In genomic region chr8:125200273-125200863, GRCm38 (mm10) we compare ENCODE assay signal across 12 mouse cellular contexts.
DNase-seq lines count a peak whose midpoint lies in the region; ATAC-seq and TF ChIP-seq lines count a peak whose summit lies in the region.
"Had no signal": no experiment of that assay in that cellular context is flagged by ENCODE, and none has a peak within 500 bp of the region (broad histone marks: within the 10 kb centered on the region; RNA-seq: fewer than 3 reads in every experiment).

No protein-coding gene starts in this region.

- no peaks in the 10 kb centered on the region for H3K9me3 ChIP-seq in hindbrain, embryonic 13.5 days
- H3K9me3 ChIP-seq in hindbrain, embryonic 11.5 days (ENCODE audit: control insufficient read depth, low read length): no peaks in the 10 kb centered on the region
- no peaks in the 10 kb centered on the region for H3K9me3 ChIP-seq in hindbrain, embryonic 15.5 days
- H3K9me3 ChIP-seq in forebrain, postnatal 0 days (ENCODE audit: low read length): no peaks in the 10 kb centered on the region
- H3K9me3 ChIP-seq: liver, embryonic 13.5 days had no signal

- no peak overlapping the region for H3K9ac ChIP-seq in hindbrain, embryonic 13.5 days
- H3K9ac ChIP-seq in hindbrain, embryonic 11.5 days (ENCODE audit: low read depth, low read length): no peak overlapping the region
- no peak overlapping the region for H3K9ac ChIP-seq in hindbrain, embryonic 15.5 days
- no peak overlapping the region for H3K9ac ChIP-seq in forebrain, postnatal 0 days
- H3K9ac ChIP-seq: liver, embryonic 13.5 days had no signal

- no peaks in the 10 kb centered on the region for H3K36me3 ChIP-seq in hindbrain, embryonic 13.5 days
- H3K36me3 ChIP-seq in hindbrain, embryonic 11.5 days (ENCODE audit: control insufficient read depth, insufficient read depth, low read length): no peaks in the 10 kb centered on the region
- H3K36me3 ChIP-seq in hindbrain, embryonic 15.5 days: no peaks in the 10 kb centered on the region
- no peaks in the 10 kb centered on the region for H3K36me3 ChIP-seq in forebrain, postnatal 0 days (ENCODE audit: insufficient read depth)
- H3K36me3 ChIP-seq: liver, embryonic 13.5 days had no signal

- 70% methylated on average over 13 of the region's 13 CpGs for WGBS in hindbrain, embryonic 13.5 days
- 79% methylated on average over 13 of the region's 13 CpGs for WGBS in hindbrain, embryonic 11.5 days
- 70% methylated on average over 13 of the region's 13 CpGs for WGBS in hindbrain, embryonic 15.5 days
- 78% methylated on average over 13 of the region's 13 CpGs for WGBS in forebrain, postnatal 0 days

- peaks cover 10% of the 10 kb centered on the region for H3K27me3 ChIP-seq in hindbrain, embryonic 13.5 days
- H3K27me3 ChIP-seq in hindbrain, embryonic 11.5 days (ENCODE audit: control insufficient read depth, insufficient read depth, low read length): no peaks in the 10 kb centered on the region
- H3K27me3 ChIP-seq in hindbrain, embryonic 15.5 days: no peaks in the 10 kb centered on the region
- no peaks in the 10 kb centered on the region for H3K27me3 ChIP-seq in forebrain, postnatal 0 days (ENCODE audit: insufficient read depth, low read length)
- H3K27me3 ChIP-seq: liver, embryonic 13.5 days had no signal

- no peak for ATAC-seq in hindbrain, embryonic 13.5 days (ENCODE audit: low FRiP score)
- ATAC-seq in hindbrain, embryonic 11.5 days (ENCODE audit: low FRiP score): no peak
- ATAC-seq in hindbrain, embryonic 15.5 days (ENCODE audit: low FRiP score, low read depth): peak; percentile 68; the same call in 1 of the 2 replicates
- ATAC-seq in forebrain, postnatal 0 days: no peak

- no peak for TF ChIP-seq POLR2A in brain, embryonic 14.5 days (IDR thresholded peaks at IDR 0.05; ENCODE audit: borderline replicate concordance, extremely low read depth, insufficient read depth, insufficient read length, poor library complexity, severe bottlenecking)

- no peak overlapping the region for H3K4me3 ChIP-seq in hindbrain, embryonic 13.5 days
- H3K4me3 ChIP-seq in hindbrain, embryonic 11.5 days (ENCODE audit: low read depth, low read length): no peak overlapping the region
- no peak overlapping the region for H3K4me3 ChIP-seq in hindbrain, embryonic 15.5 days
- H3K4me3 ChIP-seq in forebrain, postnatal 0 days (ENCODE audit: low read depth, low read length): no peak overlapping the region
- H3K4me3 ChIP-seq: liver, embryonic 13.5 days had no signal

- H3K4me2 ChIP-seq in hindbrain, embryonic 13.5 days: no peak overlapping the region
- no peak overlapping the region for H3K4me2 ChIP-seq in hindbrain, embryonic 11.5 days (replicated peaks; ENCODE audit: low read depth, low read length)
- H3K4me2 ChIP-seq in hindbrain, embryonic 15.5 days: no peak overlapping the region
- H3K4me2 ChIP-seq in forebrain, postnatal 0 days (ENCODE audit: low read depth): no peak overlapping the region
- H3K4me2 ChIP-seq: liver, embryonic 13.5 days had no signal

- TF ChIP-seq CTCF in brain, embryonic 14.5 days (IDR thresholded peaks at IDR 0.05; ENCODE audit: borderline replicate concordance, extremely low read depth, insufficient read depth, insufficient read length): no peak
- no peak for TF ChIP-seq CTCF in forebrain, postnatal 0 days (IDR thresholded peaks at IDR 0.05; ENCODE audit: low read depth)

- H3K4me1 ChIP-seq in hindbrain, embryonic 13.5 days (replicated peaks): peaks cover 27% of the 10 kb centered on the region
- H3K4me1 ChIP-seq in hindbrain, embryonic 11.5 days (replicated peaks; ENCODE audit: control insufficient read depth, insufficient read depth, low read length): no peaks in the 10 kb centered on the region
- H3K4me1 ChIP-seq in hindbrain, embryonic 15.5 days (replicated peaks): peaks cover 21% of the 10 kb centered on the region
- no peaks in the 10 kb centered on the region for H3K4me1 ChIP-seq in forebrain, postnatal 0 days (ENCODE audit: insufficient read depth)

- 0 out of 2 replicates have a peak overlapping the region, but pooled peaks have one; percentile 24 for H3K27ac ChIP-seq in hindbrain, embryonic 13.5 days
- H3K27ac ChIP-seq in hindbrain, embryonic 11.5 days (ENCODE audit: low read depth, low read length): no peak overlapping the region
- no peak overlapping the region for H3K27ac ChIP-seq in hindbrain, embryonic 15.5 days (replicated peaks)
- H3K27ac ChIP-seq in forebrain, postnatal 0 days (ENCODE audit: low read depth, low read length): no peak overlapping the region
- H3K27ac ChIP-seq: liver, embryonic 13.5 days had no signal

- no peak for DNase-seq in hindbrain, embryonic 11.5 days (ENCODE audit: low spot score)
- peak; percentile 50 to 65 for DNase-seq in kidney, postnatal 4 days
- no peak for DNase-seq in kidney, adult 9 months
- peak; percentile 36 for DNase-seq in brain, embryonic 14.5 days (ENCODE audit: low read depth)
- no peak for DNase-seq in forebrain, postnatal 0 days
- DNase-seq in cerebellum, adult 8-10 months: no peak
- DNase-seq: adrenal gland, postnatal 36 days; cerebellum, postnatal 14 days; gastrocnemius, postnatal 36 days; liver, embryonic 13.5 days had no signal

Comparison
In these comparisons a context has a peak if more than half of its experiments do, and no peak if none do; other contexts are left out.
1. DNase-seq: peak in kidney, postnatal 4 days (2 of 2) and brain, embryonic 14.5 days (single experiment); none in hindbrain, embryonic 11.5 days (single experiment), kidney, adult 9 months (single experiment), forebrain, postnatal 0 days (single experiment) and cerebellum, adult 8-10 months (single experiment).